Mouse (Mus musculus): ENCODE results near the gene Btrc.
A peak's percentile ranks its signal among the peaks of the same experiment; 100 is the strongest.

Btrc gene

DNA sequence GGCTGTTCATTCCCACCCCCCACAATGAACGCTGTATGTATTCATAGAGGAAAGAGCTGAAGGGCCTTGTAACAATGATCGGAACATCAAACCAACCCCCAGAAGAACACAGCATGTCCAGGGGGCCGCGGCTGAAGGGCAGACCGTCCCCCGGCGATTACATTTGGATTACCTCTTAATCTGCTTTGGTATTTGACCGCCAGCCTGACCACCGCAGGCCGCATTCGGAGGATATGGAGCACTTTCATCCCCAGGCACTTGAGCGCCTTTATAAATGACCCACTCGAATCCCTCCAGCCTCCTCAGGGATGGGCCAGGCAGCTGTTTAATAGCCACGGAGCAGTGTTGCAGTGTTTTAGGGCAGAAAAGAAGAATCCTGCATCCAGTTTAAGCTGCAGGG, 203.8 kb downstream of the Btrc start:
- no peak for DNase-seq (ENCODE audit: low read depth in 1 of 2, low spot score in 2 of 2)

GRCm38 (mm10) chr19:45573033-45573432, 209.5 kb downstream of the Btrc start:
- no peak for DNase-seq (ENCODE audit: low read depth in 1 of 2, low spot score in 2 of 2)

DNA sequence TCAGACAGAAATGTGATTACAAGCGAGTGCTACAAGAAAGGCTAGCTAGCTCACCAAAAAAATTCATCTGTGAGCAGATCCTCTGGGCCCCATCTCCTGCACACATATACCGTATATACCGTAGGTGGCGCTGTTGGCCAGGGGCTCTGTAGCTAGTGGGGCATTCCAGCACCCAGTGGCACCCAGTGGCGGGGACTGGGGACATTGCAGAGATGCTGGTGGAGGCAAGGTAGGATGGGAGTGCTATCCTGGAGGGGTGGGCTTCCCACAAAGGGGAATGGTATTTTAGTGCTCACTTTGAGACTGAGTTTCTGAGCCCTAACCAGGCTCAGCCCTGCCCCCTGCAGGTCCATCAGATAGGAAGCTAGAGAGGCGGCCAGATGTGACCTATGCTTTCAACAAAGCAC, 210.3 kb downstream of the Btrc start:
- peak; percentile 42 to 66 for DNase-seq (ENCODE audit: low read depth in 1 of 2, low spot score in 2 of 2)

- no peak for DNase-seq (ENCODE audit: low read depth in 1 of 2, low spot score in 2 of 2)
These were observed 210.9 kb downstream of the Btrc start for GRCm38 (mm10) chr19:45574339-45574898.

- no peak for DNase-seq (ENCODE audit: low read depth in 1 of 2, low spot score in 2 of 2)
These were observed 211.6 kb downstream of the Btrc start for GRCm38 (mm10) chr19:45574941-45575631.

- no peak for DNase-seq (ENCODE audit: low read depth in 1 of 2, low spot score in 2 of 2)
These were observed 212.1 kb downstream of the Btrc start for GRCm38 (mm10) chr19:45575632-45576001.

DNA sequence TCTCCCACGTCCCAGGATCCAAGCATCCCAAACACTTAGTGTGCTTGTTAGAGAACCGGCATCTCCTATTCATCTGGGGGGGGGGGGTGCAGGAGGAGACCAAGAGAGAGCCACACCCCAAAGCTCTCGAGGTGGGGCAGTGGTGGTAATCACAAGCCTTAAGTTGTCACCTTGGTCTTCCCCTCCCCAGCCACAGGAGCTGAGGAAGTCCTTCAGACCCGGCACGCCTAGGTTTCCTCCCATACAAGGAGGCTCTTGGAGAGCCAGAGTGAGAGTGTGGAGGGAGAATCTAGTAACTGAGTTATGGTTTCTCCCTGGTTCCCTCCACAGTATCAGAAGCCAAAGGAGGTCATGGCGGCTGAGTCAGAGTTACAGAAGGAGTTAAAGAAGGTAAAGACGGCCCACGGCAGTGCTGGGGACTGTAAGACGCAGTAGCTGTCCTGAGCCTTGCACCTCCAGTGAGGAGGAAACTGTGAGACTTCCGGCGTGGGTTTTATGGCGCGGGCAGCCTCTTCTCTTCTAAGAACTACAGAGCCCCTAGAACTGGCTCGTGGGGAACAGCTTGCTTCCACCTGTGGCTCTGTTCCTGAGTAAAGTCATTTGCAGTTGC, 213.7 kb downstream of the Btrc start:
- DNase-seq (ENCODE audit: low read depth in 1 of 2, low spot score in 2 of 2) = no peak

DNA sequence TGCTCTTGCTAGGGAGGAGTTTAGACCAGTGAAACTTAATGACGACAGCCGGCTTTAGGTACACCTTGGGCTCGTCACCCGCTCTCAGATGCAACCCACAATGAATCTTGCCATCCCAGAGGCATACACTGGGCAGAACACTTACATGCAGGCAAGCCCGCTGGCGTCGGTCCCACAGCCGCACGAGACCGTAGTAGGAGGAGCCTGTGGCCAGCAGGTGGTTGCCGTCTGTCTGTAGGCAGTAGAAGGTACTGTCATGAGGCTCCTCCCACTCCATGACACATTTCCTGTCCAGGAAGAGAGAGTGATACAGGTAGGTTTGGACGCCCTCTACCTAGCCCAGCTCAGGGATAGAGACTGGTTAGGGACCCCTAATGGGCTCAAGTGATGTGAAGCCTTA, 215.4 kb downstream of the Btrc start:
- DNase-seq (ENCODE audit: low read depth in 1 of 2, low spot score in 2 of 2) = no peak

DNA sequence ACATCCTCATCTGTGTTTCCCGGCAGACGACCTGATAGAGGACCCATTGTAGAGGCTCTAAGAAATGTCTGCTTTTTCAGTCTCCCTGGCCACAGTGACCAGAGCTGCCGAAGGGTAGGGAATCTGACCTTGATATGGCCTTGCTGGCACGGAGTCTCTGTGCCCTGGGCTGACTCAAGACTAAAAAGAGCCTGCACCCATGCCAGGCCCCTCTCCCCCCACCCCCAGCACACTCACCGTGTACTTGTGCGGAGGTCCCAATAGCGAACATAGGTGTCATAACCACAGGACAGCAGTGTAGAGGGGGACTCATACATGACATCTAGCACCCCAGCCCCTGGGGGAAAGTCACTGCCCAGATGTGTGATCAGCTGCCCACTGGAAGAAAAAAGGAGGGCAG, 215.9 kb downstream of the Btrc start:
- DNase-seq (ENCODE audit: low read depth in 1 of 2, low spot score in 2 of 2) = no peak
